Mouse (Mus musculus) limb, embryonic 10.5 days (tissue): ENCODE data around the gene Ccdc116. TPM values are rescaled to one million over a fixed set of nuclear protein-coding genes. Genes with fewer than 3 reads are reported as not detected.

Source experiments
- DNase-seq: peaks from one replicate; pipeline ENCODE4 v3.0.0-alpha.2; 2017; ENCODE audit warnings: low spot score
- H3K27ac ChIP-seq: fragments of 300-500 bp; sonication (generic); 2 replicates; pipeline ENCODE4 v1.5.1; 2016; ENCODE audit warnings: mild to moderate bottlenecking
- H3K27me3 ChIP-seq: fragments of 300-500 bp; sonication (generic); 2 replicates; pipeline ENCODE4 v1.6.1; 2016; ENCODE audit warnings: low read depth, mild to moderate bottlenecking; ENCODE audit not compliant: poor library complexity, severe bottlenecking
- H3K36me3 ChIP-seq: fragments of 300-500 bp; sonication (generic); 2 replicates; pipeline ENCODE4 v1.6.1; 2016; ENCODE audit warnings: mild to moderate bottlenecking, moderate library complexity
- H3K4me1 ChIP-seq: fragments of 300-500 bp; sonication (generic); 2 replicates; pipeline ENCODE4 v1.6.1; 2016
- H3K4me3 ChIP-seq: fragments of 300-500 bp; sonication (generic); 2 replicates; pipeline ENCODE4 v1.5.1; 2016; ENCODE audit warnings: mild to moderate bottlenecking, moderate library complexity
- H3K9me3 ChIP-seq: fragments of 300-500 bp; sonication (generic); replicated peaks from 2 replicates; pipeline ENCODE4 v1.6.1; 2016; ENCODE audit warnings: mild to moderate bottlenecking
- WGBS: fragments of 180-500 bp; shearing (Covaris S2); methylation state at CpG from one replicate; pipeline ENCODE4 v1.1.7; 2016; 5-methylcytosine and 5-hydroxymethylcytosine counted together
- polyA plus RNA-seq: library from polyadenylated mRNA; unstranded; fragments of >200 nt; fragmentation: Nextera tagmentation; extraction: Ambion mirVana; gene quantifications from 2 replicates; pipeline ENCODE4 v1.2.1, GENCODE M21; 2016

Ccdc116 gene
- polyA plus RNA-seq, 1 experiment from 2014 or later, result 0.63 TPM

DNA sequence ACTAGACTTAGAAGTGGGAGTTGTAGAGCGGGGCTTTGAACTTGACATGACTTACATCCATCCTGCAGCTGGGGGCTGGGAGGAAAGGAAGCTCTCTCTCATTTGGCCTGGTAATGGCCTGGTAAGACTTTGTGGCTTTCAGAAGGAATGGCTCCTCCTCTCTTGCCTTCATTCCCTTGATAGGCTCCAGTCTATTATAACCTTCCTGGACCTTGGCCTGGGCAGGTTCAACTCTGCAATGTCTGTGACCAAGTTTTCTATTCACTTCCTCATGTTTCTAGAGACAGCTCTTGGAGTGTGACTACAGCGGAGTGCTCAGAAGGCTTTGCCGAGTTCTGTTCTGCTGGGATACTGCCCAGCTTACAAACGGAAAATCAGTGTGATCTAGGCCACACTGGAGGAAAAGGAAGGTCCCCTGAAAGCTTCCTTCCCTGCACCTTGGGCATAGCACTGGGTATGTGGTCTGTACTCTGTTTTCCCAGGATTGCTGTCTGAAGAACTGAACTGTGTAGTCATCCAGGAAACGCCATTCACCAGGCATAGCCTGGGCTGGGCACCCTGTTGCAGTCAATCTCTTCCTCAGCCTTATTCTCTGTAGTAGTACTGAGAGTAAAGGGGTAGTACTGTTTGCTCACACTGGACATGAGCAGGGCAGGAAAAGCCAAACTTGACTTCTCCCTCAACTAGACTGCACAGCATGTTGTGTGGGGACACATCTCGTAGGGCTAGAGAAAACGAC is 3.7 kb upstream of the Ccdc116 start:
- H3K36me3 ChIP-seq, result peaks cover 52% of the 10 kb centered on the region
- H3K4me1 ChIP-seq, result peaks cover 15% of the 10 kb centered on the region
- H3K27ac ChIP-seq, result no peak overlapping the region
- no peak overlapping the region for H3K4me3 ChIP-seq
- H3K9me3 ChIP-seq, result no peaks in the 10 kb centered on the region
- H3K27me3 ChIP-seq, result peaks cover 18% of the 10 kb centered on the region
- DNase-seq, result no peak
- WGBS, result 86% methylated on average over 7 of the region's 7 CpGs

DNA sequence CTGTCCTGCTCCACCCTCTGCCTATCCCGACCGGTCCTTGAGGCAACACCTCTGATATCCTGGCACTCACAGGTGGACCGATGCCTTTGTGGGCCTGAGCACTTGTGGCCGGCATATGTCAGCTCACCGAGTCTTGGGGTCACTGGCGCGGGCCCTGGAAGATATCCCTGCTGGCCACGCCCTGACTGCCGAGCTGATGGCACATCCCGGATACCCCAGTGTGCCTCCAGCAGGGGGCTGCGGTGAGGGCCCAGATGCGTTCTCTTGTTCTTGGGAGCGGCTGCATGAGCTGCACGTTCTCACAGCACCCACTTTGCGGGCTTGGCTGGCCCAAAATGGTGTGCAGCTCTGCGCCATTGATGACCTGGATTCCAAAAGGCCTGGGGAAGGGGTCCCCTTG is 1.1 kb upstream of the Ccdc116 start:
- 6% methylated on average over 16 of the region's 16 CpGs for WGBS
- H3K36me3 ChIP-seq, result peaks cover 28% of the 10 kb centered on the region
- H3K9me3 ChIP-seq, result no peaks in the 10 kb centered on the region
- no peak overlapping the region for H3K27ac ChIP-seq
- H3K4me3 ChIP-seq, result peak overlapping the region; percentile 63
- peak; percentile 59 for DNase-seq
- peaks cover 18% of the 10 kb centered on the region for H3K27me3 ChIP-seq
- H3K4me1 ChIP-seq, result peaks cover 20% of the 10 kb centered on the region

DNA sequence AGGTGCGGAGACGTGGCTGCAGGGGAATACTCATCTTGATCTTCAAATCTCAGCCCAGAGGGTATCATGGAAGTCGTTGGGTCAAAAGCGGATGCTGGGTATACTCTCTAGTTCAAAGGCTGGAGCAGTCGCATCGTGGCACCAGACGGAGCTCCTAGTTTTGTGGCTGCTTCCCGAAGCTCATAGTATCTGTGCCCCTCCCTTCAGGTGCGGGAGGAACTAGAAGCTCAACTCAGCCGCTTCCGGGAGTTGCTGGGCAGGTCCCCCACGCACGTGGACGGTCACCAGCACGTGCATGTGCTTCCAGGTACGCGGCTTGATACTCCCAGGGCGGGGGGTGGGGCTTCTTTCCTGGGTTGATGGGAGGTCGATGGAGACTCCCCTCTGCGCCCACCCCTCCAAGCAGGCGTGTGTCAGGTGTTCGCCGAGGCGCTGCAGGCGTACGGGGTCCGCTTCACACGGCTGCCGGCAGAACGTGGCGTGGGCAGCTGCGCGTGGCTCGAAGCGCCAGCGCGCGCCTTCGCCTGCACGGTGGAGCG is 431 bp upstream of the Ccdc116 start:
- Histone ChIP-seq H3K27me3 (peaks cover 18% of the 10 kb centered on the region), H3K27ac (peak overlapping the region; percentile 66), H3K36me3 (peaks cover 22% of the 10 kb centered on the region), H3K4me3 (peak overlapping the region; percentile 63), H3K4me1 (peaks cover 20% of the 10 kb centered on the region), H3K9me3 (no peaks in the 10 kb centered on the region)
- DNase-seq, result peak; percentile 54
- WGBS, result 1% methylated on average over 41 of the region's 41 CpGs

DNA sequence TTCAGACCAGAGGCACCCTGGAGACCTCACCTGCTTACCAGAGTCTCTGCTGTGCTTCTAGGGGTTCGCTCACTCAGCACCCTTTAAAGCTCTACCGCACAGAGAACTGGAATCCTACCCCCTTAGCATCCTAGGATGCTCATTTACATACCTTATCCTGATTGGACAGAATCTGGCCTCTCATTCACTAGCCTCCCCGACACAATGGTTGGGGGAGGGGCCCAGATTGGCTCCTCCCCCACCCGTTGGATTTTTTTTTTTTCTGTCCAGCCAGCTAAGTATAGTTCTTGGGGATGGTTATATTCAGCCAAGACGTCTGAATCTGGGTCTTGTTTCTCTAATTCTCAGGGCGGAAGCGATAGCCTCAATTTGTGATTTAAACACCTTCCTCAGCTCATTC is 2.7 kb downstream of the Ccdc116 start, which contains the start of gene Ydjc:
TSS of gene Ydjc (plus strand) at position 283 of the 400 bp plus-strand sequence.
- H3K4me3 ChIP-seq, result no peak within 1 kb of the TSS
- H3K4me1 ChIP-seq, result peaks cover 25% of the 10 kb centered on the region
- no peak within 1 kb of the TSS for H3K27ac ChIP-seq
- WGBS, result 16% methylated on average over 7 of the region's 7 CpGs
- H3K27me3 ChIP-seq, result peaks cover 18% of the 10 kb centered on the region
- DNase-seq, result no peak
- no peaks in the 10 kb centered on the region for H3K36me3 ChIP-seq
- H3K9me3 ChIP-seq, result no peaks in the 10 kb centered on the region

DNA sequence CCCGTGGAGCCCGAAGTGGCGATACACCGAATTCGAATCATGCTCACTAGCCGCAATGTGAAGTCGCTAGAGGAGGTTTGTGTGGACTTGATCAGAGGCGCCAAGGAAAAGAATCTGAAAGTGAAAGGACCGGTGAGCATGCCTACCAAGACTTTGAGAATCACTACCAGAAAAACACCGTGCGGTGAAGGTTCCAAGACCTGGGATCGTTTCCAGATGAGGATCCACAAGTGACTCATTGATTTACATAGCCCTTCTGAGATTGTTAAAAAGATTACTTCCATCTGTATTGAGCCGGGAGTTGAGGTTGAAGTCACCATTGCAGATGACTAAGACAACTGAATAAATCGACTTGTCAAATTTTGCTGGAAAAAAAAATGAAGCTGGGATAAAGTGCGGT is 9.7 kb downstream of the Ccdc116 start:
- WGBS, result 84% methylated on average over 15 of the region's 15 CpGs
- DNase-seq, result no peak
- no peaks in the 10 kb centered on the region for H3K9me3 ChIP-seq
- no peak overlapping the region for H3K27ac ChIP-seq
- H3K27me3 ChIP-seq, result no peaks in the 10 kb centered on the region
- no peak overlapping the region for H3K4me3 ChIP-seq
- H3K36me3 ChIP-seq, result no peaks in the 10 kb centered on the region
- peaks cover 13% of the 10 kb centered on the region for H3K4me1 ChIP-seq

DNA sequence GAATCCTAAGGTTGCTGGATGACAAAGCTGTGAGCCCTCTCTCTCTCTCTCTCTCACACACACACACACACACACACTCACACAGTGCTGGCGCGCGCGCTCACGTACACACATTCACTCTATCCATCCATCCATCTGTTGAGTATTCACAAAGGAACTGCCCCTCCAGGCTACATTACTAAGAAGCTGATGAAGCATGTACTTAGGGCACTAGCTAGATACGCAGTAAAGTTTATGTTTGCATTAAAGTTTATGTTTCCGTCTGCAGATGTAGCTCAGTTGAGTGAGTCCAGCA is 14.2 kb downstream of the Ccdc116 start:
- Histone ChIP-seq H3K27me3 (no peaks in the 10 kb centered on the region), H3K27ac (peak overlapping the region; percentile 89)
- peak; percentile 47 for DNase-seq

DNA sequence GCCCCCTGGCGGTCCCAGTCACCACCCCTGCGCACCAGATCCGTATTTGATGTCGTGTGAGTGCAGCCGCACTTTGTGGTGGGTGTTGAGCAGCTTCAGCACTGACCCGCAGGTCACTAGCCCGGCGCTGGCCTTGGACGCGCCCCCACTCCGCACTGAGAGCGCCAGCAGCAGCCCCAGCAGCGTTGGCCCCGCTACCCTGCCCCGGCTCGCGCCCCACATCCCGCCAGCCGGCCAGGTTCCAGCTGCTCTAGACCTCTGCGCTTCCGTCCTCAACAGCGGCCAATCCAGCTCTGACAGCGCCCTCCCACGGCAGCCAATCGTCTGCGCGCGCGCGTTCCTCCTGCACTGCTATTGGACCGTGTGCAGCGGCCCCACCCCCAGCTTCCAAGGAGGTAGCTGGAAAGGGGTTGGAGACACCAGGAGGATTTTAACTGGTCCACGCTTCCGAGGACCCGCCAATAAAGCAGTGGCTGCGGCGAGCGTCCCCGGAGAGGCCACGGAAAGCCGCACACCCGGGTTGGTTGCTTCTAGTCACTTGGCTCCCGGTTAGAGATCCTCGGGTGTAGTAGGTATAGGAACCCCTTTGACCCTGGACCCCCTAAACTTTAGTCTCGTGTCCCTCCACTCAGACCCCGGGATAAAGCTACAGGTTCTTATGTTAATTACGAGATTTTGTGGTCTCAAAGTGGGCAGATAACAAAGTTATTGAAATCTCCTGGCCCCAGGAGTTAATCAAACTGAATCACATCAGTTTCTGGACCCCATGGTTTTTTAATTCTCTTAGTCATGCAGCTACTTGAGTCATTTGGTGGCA is 14.7 kb downstream of the Ccdc116 start, which contains the start of gene Sdf2l1:
TSS of gene Sdf2l1 (minus strand) at position 295 of the 817 bp plus-strand sequence.
- H3K4me1 ChIP-seq, result peaks cover 26% of the 10 kb centered on the region
- H3K27ac ChIP-seq, result peak within 1 kb of the TSS; percentile 89
- H3K36me3 ChIP-seq, result peaks cover 14% of the 10 kb centered on the region
- H3K4me3 ChIP-seq, result peak within 1 kb of the TSS; percentile 76
- under 1% methylated on average over 47 of the region's 47 CpGs for WGBS
- peak; percentile 98 for DNase-seq
- no peaks in the 10 kb centered on the region for H3K27me3 ChIP-seq
- H3K9me3 ChIP-seq, result no peaks in the 10 kb centered on the region

More for the DNA sequence above, 14.2 kb downstream of the Ccdc116 start:
- no peaks in the 10 kb centered on the region for H3K9me3 ChIP-seq
- H3K36me3 ChIP-seq, result peaks cover 14% of the 10 kb centered on the region
- H3K4me3 ChIP-seq, result peak overlapping the region; percentile 76
- whole genome bisulfite sequencing, result 58% methylated on average over 7 of the region's 7 CpGs
- H3K4me1 ChIP-seq, result peaks cover 26% of the 10 kb centered on the region

DNA sequence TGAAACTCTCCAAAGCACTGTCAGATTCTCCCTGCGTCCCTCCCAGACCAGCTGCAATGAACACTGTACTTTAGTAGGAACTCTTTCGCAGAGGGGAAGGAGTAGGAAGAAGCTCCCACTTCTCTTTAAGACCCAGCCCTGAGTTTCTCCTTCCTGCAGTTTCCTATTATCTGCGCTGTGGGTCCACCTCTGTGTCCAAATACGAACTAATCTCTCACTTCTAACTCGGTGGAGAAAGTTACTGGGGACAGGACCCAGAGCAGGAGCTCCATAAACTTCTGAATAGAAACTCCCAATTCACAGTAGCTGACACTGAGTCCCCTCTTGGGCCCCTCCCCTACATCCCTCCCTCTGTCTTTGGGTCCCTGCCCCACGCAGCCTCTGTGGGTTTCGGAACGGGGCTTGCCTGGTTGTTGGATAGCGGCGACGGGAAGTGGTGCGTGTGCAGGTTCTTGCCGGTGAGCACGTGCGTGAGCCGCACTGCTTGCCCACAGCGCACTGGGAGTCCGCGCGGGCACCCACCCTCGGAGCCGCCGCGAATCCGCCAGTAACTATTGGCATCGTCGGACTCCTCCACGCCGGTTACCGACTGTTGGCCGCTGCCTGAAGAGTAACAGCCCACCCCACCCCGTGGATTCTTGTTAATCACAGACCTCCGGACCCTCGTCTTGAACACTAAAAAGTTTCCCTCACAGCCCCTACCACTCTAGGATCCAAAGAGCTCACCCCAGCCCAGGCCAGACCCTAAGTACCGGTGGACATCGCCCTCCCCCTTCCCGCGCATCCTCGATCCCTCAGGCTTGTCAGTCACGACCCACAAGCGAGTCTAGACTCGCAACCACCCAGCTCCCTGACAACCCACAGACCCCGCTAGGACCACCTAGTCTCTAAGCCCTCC is 15.6 kb downstream of the Ccdc116 start:
- H3K4me3 ChIP-seq, result peak overlapping the region; percentile 76
- H3K9me3 ChIP-seq, result no peaks in the 10 kb centered on the region
- no peaks in the 10 kb centered on the region for H3K27me3 ChIP-seq
- peaks cover 26% of the 10 kb centered on the region for H3K4me1 ChIP-seq
- WGBS, result 4% methylated on average over 43 of the region's 43 CpGs
- H3K27ac ChIP-seq, result peak overlapping the region; percentile 89
- peak; percentile 63 for DNase-seq
- peaks cover 14% of the 10 kb centered on the region for H3K36me3 ChIP-seq

DNA sequence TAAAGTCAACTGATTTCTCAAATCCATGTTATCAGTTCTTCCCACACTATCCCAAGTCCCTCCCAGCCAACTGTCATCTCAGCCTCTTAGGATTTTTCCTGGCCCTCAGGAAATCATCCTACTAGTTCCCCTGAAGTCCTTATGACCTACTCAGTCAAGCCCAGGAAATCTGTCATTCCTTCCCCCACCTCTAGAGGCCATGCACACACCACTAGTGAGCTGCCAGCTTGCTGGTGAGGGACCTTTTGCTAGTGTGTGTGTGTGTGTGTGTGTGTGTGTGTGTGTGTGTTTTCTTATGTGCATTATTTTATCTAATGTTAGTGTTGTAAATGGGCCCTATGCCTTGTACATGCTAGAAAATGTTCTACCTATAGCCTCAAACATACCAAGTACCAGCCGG is 19.7 kb downstream of the Ccdc116 start:
- no peaks in the 10 kb centered on the region for H3K9me3 ChIP-seq
- H3K36me3 ChIP-seq, result peaks cover 28% of the 10 kb centered on the region
- DNase-seq, result peak; percentile 40
- 100% methylated on average over 1 of the region's 1 CpGs for WGBS
- H3K4me1 ChIP-seq, result peaks cover 46% of the 10 kb centered on the region
- H3K27ac ChIP-seq, result no peak overlapping the region
- no peak overlapping the region for H3K4me3 ChIP-seq
- no peaks in the 10 kb centered on the region for H3K27me3 ChIP-seq

DNA sequence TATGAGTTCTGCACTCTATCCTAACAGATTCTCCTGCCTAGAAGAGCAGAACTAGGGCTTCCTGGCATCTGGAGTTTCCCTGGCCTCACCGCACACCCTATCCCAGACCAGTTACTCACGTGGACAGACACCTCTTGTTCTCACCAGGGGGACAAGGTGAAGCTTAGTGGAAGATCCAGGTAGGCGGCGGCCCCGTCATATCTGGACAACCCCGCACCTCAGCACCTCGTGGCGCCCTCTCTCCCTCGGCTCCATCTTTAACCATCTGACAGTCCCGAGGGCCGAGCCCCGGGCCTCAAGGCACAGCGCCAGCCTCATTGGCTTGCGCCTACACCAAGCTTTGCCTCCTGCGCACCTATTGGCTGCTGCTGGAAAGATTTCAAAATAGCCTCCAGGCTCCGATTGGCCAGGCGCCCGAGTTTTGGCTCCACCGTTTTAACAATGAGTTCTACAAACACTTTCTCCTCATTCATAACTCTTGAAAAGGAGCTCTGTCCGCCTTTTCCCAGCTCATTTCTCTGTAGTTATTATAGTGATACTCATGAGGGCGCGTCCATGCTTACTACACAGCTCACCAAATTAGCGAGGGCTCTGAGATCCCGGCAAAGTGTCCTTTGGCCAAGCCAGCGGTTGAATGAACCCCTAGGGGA is 22.0 kb downstream of the Ccdc116 start, which contains the start of gene 2610318N02Rik:
TSS of gene 2610318N02Rik (minus strand) at position 297 of the 650 bp plus-strand sequence.
- Histone ChIP-seq H3K9me3 (no peaks in the 10 kb centered on the region), H3K36me3 (peaks cover 43% of the 10 kb centered on the region), H3K4me3 (peak within 1 kb of the TSS; percentile 72), H3K27ac (peak within 1 kb of the TSS; percentile 93), H3K4me1 (peaks cover 36% of the 10 kb centered on the region), H3K27me3 (no peaks in the 10 kb centered on the region)
- DNase-seq, result peak; percentile 88
- whole genome bisulfite sequencing, result 0% methylated on average over 25 of the region's 25 CpGs

DNA sequence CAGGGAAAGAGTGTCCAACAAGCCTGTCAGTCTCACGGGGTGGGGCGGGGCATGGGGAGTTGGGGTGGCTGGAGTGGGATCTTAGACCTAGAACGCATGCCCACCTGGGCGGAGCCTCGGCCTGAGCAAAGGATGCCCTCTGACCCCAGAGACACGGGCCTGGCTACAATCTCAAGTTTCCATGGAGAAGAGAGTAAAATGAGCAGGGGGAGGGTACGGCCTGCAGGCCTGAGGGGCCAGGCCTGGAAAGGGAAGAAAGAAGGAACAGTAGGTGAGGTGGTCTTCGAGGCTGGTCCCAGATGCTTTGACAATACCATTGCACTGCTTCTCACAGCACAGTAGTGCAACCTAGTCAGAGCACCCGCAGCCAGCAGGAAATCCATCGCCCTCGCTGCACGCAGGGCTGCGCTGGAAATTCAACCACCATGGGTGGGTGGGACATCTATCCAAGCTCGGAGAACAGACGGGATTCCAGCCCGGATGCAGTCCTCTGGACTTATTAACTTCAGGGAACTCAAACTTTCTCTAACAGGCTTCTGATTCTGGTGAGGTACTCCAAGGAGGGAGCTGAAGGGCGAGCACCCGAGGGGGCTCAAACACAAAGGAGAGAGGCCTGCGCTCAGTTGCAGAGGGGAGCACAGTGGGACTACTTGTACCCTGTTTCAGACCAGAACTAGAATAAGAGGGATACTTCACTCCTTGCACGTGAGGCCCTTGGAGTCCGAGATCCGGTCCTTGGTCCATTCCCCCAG is 22.7 kb downstream of the Ccdc116 start:
- WGBS, result 1% methylated on average over 22 of the region's 22 CpGs

More for the DNA sequence above, 22.7 kb downstream of the Ccdc116 start:
- Histone ChIP-seq H3K4me3 (peak overlapping the region; percentile 72), H3K9me3 (no peaks in the 10 kb centered on the region), H3K4me1 (peaks cover 36% of the 10 kb centered on the region), H3K27me3 (no peaks in the 10 kb centered on the region), H3K36me3 (peaks cover 44% of the 10 kb centered on the region), H3K27ac (peak overlapping the region; percentile 93)
- peak; percentile 80 for DNase-seq
